Mouse (Mus musculus): ENCODE measurements around the gene Capn7. TPM values are rescaled to one million over a fixed set of nuclear protein-coding genes. Genes with fewer than 3 reads are reported as not detected.

Gene Capn7
- polyA plus RNA-seq, 1 experiment: 5.8 TPM

- TF ChIP-seq CTCF (IDR thresholded peaks at IDR 0.05; ENCODE audit: extremely low read depth, insufficient read length, insufficient replicate concordance, low read depth, low read length): no peak
- no peak for TF ChIP-seq POLR2A (IDR thresholded peaks at IDR 0.05; ENCODE audit: low read depth, low read length)
- WGBS: 45% methylated on average over 4 of the region's 4 CpGs
- H3K4me3 ChIP-seq (ENCODE audit: low read depth, low read length): no peak overlapping the region
Measured at GRCm38 (mm10) chr14:31323189-31323588, 13.2 kb upstream of the Capn7 start.

GRCm38 (mm10) chr14:31323849-31324792 is 12.3 kb upstream of the Capn7 start, which contains the start of gene Dnah1:
TSS of gene Dnah1 (minus strand) at chr14:31323896.
- Histone ChIP-seq H3K4me1 (ENCODE audit: control insufficient read depth, insufficient read depth, insufficient read length, low read length) (peaks cover 5% of the 10 kb centered on the region; the same call in 1 of the 2 replicates), H3K36me3 (ENCODE audit: control insufficient read depth, insufficient read depth, low read length) (no peaks in the 10 kb centered on the region), H3K4me3 (ENCODE audit: low read depth, low read length) (peak within 1 kb of the TSS; percentile 41), H3K27me3 (ENCODE audit: control insufficient read depth, insufficient read depth, low read length) (no peaks in the 10 kb centered on the region), H3K27ac (ENCODE audit: insufficient read depth, low read depth, low read length) (no peak within 1 kb of the TSS)
- WGBS: 30% methylated on average over 28 of the region's 28 CpGs
- TF ChIP-seq POLR2A (IDR thresholded peaks at IDR 0.05; ENCODE audit: low read depth, low read length) (no peak), CTCF (IDR thresholded peaks at IDR 0.05; ENCODE audit: extremely low read depth, insufficient read length, insufficient replicate concordance, low read depth, low read length) (no peak)

More at GRCm38 (mm10) chr14:31323189-31323588, 13.2 kb upstream of the Capn7 start:
- Histone ChIP-seq H3K27me3 (ENCODE audit: control insufficient read depth, insufficient read depth, low read length) (no peaks in the 10 kb centered on the region), H3K36me3 (ENCODE audit: control insufficient read depth, insufficient read depth, low read length) (no peaks in the 10 kb centered on the region), H3K4me1 (ENCODE audit: control insufficient read depth, insufficient read depth, insufficient read length, low read length) (peaks cover 5% of the 10 kb centered on the region; the same call in 1 of the 2 replicates), H3K27ac (ENCODE audit: insufficient read depth, low read depth, low read length) (no peak overlapping the region)

GRCm38 (mm10) chr14:31324851-31325250 is 11.6 kb upstream of the Capn7 start:
- H3K36me3 ChIP-seq (ENCODE audit: control insufficient read depth, insufficient read depth, low read length): no peaks in the 10 kb centered on the region
- 81% methylated on average over 10 of the region's 10 CpGs for WGBS
- TF ChIP-seq CTCF (IDR thresholded peaks at IDR 0.05; ENCODE audit: extremely low read depth, insufficient read length, insufficient replicate concordance, low read depth, low read length): peak; percentile 37; the same call in 1 of the 2 replicates
- no peak for TF ChIP-seq POLR2A (IDR thresholded peaks at IDR 0.05; ENCODE audit: low read depth, low read length)
- H3K4me1 ChIP-seq (ENCODE audit: control insufficient read depth, insufficient read depth, insufficient read length, low read length): peaks cover 5% of the 10 kb centered on the region; the same call in 1 of the 2 replicates
- H3K4me3 ChIP-seq (ENCODE audit: low read depth, low read length): no peak overlapping the region
- no peaks in the 10 kb centered on the region for H3K27me3 ChIP-seq (ENCODE audit: control insufficient read depth, insufficient read depth, low read length)
- no peak overlapping the region for H3K27ac ChIP-seq (ENCODE audit: insufficient read depth, low read depth, low read length)

GRCm38 (mm10) chr14:31325551-31325950 is 10.9 kb upstream of the Capn7 start:
- Histone ChIP-seq H3K4me3 (ENCODE audit: low read depth, low read length) (no peak overlapping the region), H3K4me1 (ENCODE audit: control insufficient read depth, insufficient read depth, insufficient read length, low read length) (peaks cover 5% of the 10 kb centered on the region; the same call in 1 of the 2 replicates), H3K27me3 (ENCODE audit: control insufficient read depth, insufficient read depth, low read length) (no peaks in the 10 kb centered on the region), H3K27ac (ENCODE audit: insufficient read depth, low read depth, low read length) (no peak overlapping the region), H3K36me3 (ENCODE audit: control insufficient read depth, insufficient read depth, low read length) (no peaks in the 10 kb centered on the region)
- WGBS: 46% methylated on average over 5 of the region's 5 CpGs
- TF ChIP-seq CTCF (IDR thresholded peaks at IDR 0.05; ENCODE audit: extremely low read depth, insufficient read length, insufficient replicate concordance, low read depth, low read length) (peak; percentile 25; the same call in 1 of the 2 replicates), POLR2A (IDR thresholded peaks at IDR 0.05; ENCODE audit: low read depth, low read length) (no peak)

GRCm38 (mm10) chr14:31326770-31327169 is 9.7 kb upstream of the Capn7 start:
- H3K27ac ChIP-seq (ENCODE audit: insufficient read depth, low read depth, low read length): no peak overlapping the region
- TF ChIP-seq POLR2A (IDR thresholded peaks at IDR 0.05; ENCODE audit: low read depth, low read length) (no peak), CTCF (IDR thresholded peaks at IDR 0.05; ENCODE audit: extremely low read depth, insufficient read length, insufficient replicate concordance, low read depth, low read length) (no peak)
- 77% methylated on average over 7 of the region's 7 CpGs for WGBS
- H3K36me3 ChIP-seq (ENCODE audit: control insufficient read depth, insufficient read depth, low read length): no peaks in the 10 kb centered on the region
- no peaks in the 10 kb centered on the region for H3K27me3 ChIP-seq (ENCODE audit: control insufficient read depth, insufficient read depth, low read length)
- peaks cover 8% of the 10 kb centered on the region; the same call in 1 of the 2 replicates for H3K4me1 ChIP-seq (ENCODE audit: control insufficient read depth, insufficient read depth, insufficient read length, low read length)
- no peak overlapping the region for H3K4me3 ChIP-seq (ENCODE audit: low read depth, low read length)

GRCm38 (mm10) chr14:31327196-31327595 is 9.2 kb upstream of the Capn7 start:
- Histone ChIP-seq H3K4me1 (ENCODE audit: control insufficient read depth, insufficient read depth, insufficient read length, low read length) (peaks cover 8% of the 10 kb centered on the region; the same call in 1 of the 2 replicates), H3K27ac (ENCODE audit: insufficient read depth, low read depth, low read length) (no peak overlapping the region), H3K4me3 (ENCODE audit: low read depth, low read length) (no peak overlapping the region), H3K36me3 (ENCODE audit: control insufficient read depth, insufficient read depth, low read length) (no peaks in the 10 kb centered on the region), H3K27me3 (ENCODE audit: control insufficient read depth, insufficient read depth, low read length) (no peaks in the 10 kb centered on the region)
- WGBS: 82% methylated on average over 1 of the region's 1 CpGs
- no peak for TF ChIP-seq CTCF (IDR thresholded peaks at IDR 0.05; ENCODE audit: extremely low read depth, insufficient read length, insufficient replicate concordance, low read depth, low read length)
- TF ChIP-seq POLR2A (IDR thresholded peaks at IDR 0.05; ENCODE audit: low read depth, low read length): no peak

- 45% methylated on average over 4 of the region's 4 CpGs for WGBS
- peaks cover 8% of the 10 kb centered on the region; the same call in 1 of the 2 replicates for H3K4me1 ChIP-seq (ENCODE audit: control insufficient read depth, insufficient read depth, insufficient read length, low read length)
- TF ChIP-seq CTCF (IDR thresholded peaks at IDR 0.05; ENCODE audit: extremely low read depth, insufficient read length, insufficient replicate concordance, low read depth, low read length) (no peak), POLR2A (IDR thresholded peaks at IDR 0.05; ENCODE audit: low read depth, low read length) (no peak)
- no peaks in the 10 kb centered on the region for H3K27me3 ChIP-seq (ENCODE audit: control insufficient read depth, insufficient read depth, low read length)
- no peaks in the 10 kb centered on the region for H3K36me3 ChIP-seq (ENCODE audit: control insufficient read depth, insufficient read depth, low read length)
- no peak overlapping the region for H3K27ac ChIP-seq (ENCODE audit: insufficient read depth, low read depth, low read length)
- H3K4me3 ChIP-seq (ENCODE audit: low read depth, low read length): no peak overlapping the region
Measured at GRCm38 (mm10) chr14:31327681-31328080, 8.8 kb upstream of the Capn7 start.

All from small intestine, adult 2 months (tissue).